21 mouse cellular contexts compared by ENCODE assay signal in the genomic region with DNA sequence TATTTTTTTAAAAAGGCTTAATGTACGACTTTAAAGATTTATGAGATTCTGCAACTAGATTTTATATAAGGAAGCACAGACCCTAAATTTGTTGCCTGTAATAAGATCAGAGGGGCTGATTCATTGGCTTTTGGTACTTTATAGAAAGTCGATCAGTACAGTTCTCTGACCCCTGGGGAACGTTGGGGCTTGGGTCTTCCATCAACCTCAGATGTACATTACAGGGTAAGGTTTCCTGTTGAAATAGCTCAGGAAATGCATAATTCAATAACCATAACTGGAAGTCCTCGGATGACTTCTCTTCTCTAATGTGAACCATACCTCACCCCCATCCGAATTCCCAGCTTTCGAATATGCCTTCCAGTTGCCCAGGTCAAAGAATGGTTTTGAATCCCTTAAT.
DNase-seq lines count a peak whose midpoint lies in the region; ATAC-seq and TF ChIP-seq lines count a peak whose summit lies in the region.
"Had no signal": no experiment of that assay in that cellular context is flagged by ENCODE, and none has a peak within 500 bp of the region (broad histone marks: within the 10 kb centered on the region; RNA-seq: fewer than 3 reads in every experiment).

No protein-coding gene starts in this region.

- ATAC-seq in intestine, embryonic 14.5 days (replicated peaks; ENCODE audit: low FRiP score, low TSS enrichment, low read depth): no peak
- no peak for ATAC-seq in intestine, postnatal 0 days
- no peak for ATAC-seq in embryonic facial prominence, embryonic 14.5 days (ENCODE audit: low read depth)
- ATAC-seq: forebrain, embryonic 13.5 days; forebrain, embryonic 15.5 days; forebrain, postnatal 0 days had no signal

- H3K9me3 ChIP-seq in intestine, embryonic 14.5 days (ENCODE audit: control insufficient read depth, low read length): no peaks in the 10 kb centered on the region
- H3K9me3 ChIP-seq in intestine, postnatal 0 days (ENCODE audit: control insufficient read depth): no peaks in the 10 kb centered on the region
- no peaks in the 10 kb centered on the region for H3K9me3 ChIP-seq in embryonic facial prominence, embryonic 14.5 days (ENCODE audit: control insufficient read depth, low read length)
- H3K9me3 ChIP-seq: embryonic facial prominence, embryonic 13.5 days; forebrain, embryonic 13.5 days; forebrain, embryonic 15.5 days had no signal

- 62% methylated on average over 6 of the region's 6 CpGs for WGBS in intestine, embryonic 14.5 days
- WGBS in intestine, postnatal 0 days: 69% methylated on average over 6 of the region's 6 CpGs
- 42% methylated on average over 6 of the region's 6 CpGs for WGBS in embryonic facial prominence, embryonic 14.5 days

- H3K27ac ChIP-seq in intestine, embryonic 14.5 days (ENCODE audit: low read depth): no peak overlapping the region
- no peak overlapping the region for H3K27ac ChIP-seq in intestine, postnatal 0 days (ENCODE audit: low read depth, low read length)
- H3K27ac ChIP-seq in embryonic facial prominence, embryonic 14.5 days (replicated peaks; ENCODE audit: low read depth, low read length): no peak overlapping the region
- H3K27ac ChIP-seq: embryonic facial prominence, embryonic 13.5 days; forebrain, embryonic 13.5 days; forebrain, embryonic 15.5 days had no signal

- 0 out of 2 replicates have a peak, but pooled peaks cover 5% of the 10 kb centered on the region for H3K4me1 ChIP-seq in intestine, embryonic 14.5 days (replicated peaks; ENCODE audit: control insufficient read depth, insufficient read depth, low read length)
- no peaks in the 10 kb centered on the region for H3K4me1 ChIP-seq in intestine, postnatal 0 days (replicated peaks; ENCODE audit: control insufficient read depth, insufficient read depth, low read length)
- H3K4me1 ChIP-seq in embryonic facial prominence, embryonic 14.5 days (ENCODE audit: control insufficient read depth, insufficient read depth, low read length): 0 out of 2 replicates have a peak, but pooled peaks cover 9% of the 10 kb centered on the region
- H3K4me1 ChIP-seq: forebrain, embryonic 13.5 days; forebrain, embryonic 15.5 days had no signal

- H3K9ac ChIP-seq in intestine, embryonic 14.5 days (ENCODE audit: low read length): no peak overlapping the region
- H3K9ac ChIP-seq in intestine, postnatal 0 days (ENCODE audit: low read depth, low read length): no peak overlapping the region
- no peak overlapping the region for H3K9ac ChIP-seq in embryonic facial prominence, embryonic 14.5 days (ENCODE audit: low read depth, low read length)
- H3K9ac ChIP-seq: embryonic facial prominence, embryonic 13.5 days; forebrain, embryonic 13.5 days; forebrain, embryonic 15.5 days; forebrain, postnatal 0 days had no signal

- no peak overlapping the region for H3K4me3 ChIP-seq in intestine, embryonic 14.5 days (ENCODE audit: low read depth, low read length)
- H3K4me3 ChIP-seq in intestine, postnatal 0 days (ENCODE audit: low read depth, low read length): no peak overlapping the region
- H3K4me3 ChIP-seq in embryonic facial prominence, embryonic 14.5 days (ENCODE audit: low read depth, low read length): no peak overlapping the region
- H3K4me3 ChIP-seq: embryonic facial prominence, embryonic 13.5 days; forebrain, embryonic 13.5 days; forebrain, embryonic 15.5 days had no signal

- no peak overlapping the region for H3K4me2 ChIP-seq in intestine, embryonic 14.5 days (ENCODE audit: low read length)
- H3K4me2 ChIP-seq in intestine, postnatal 0 days (replicated peaks; ENCODE audit: low read depth): no peak overlapping the region
- no peak overlapping the region for H3K4me2 ChIP-seq in embryonic facial prominence, embryonic 14.5 days (ENCODE audit: low read depth, low read length)
- H3K4me2 ChIP-seq: embryonic facial prominence, embryonic 13.5 days; forebrain, embryonic 13.5 days; forebrain, embryonic 15.5 days had no signal

- TF ChIP-seq CTCF in intestine, postnatal 0 days (IDR thresholded peaks at IDR 0.05; ENCODE audit: low read depth): no peak

- H3K36me3 ChIP-seq in intestine, embryonic 14.5 days (ENCODE audit: control insufficient read depth, insufficient read depth, low read length): no peaks in the 10 kb centered on the region
- no peaks in the 10 kb centered on the region for H3K36me3 ChIP-seq in intestine, postnatal 0 days (ENCODE audit: control insufficient read depth, insufficient read depth)
- H3K36me3 ChIP-seq in embryonic facial prominence, embryonic 14.5 days (ENCODE audit: control insufficient read depth, insufficient read depth, low read length): no peaks in the 10 kb centered on the region
- H3K36me3 ChIP-seq: embryonic facial prominence, embryonic 13.5 days; forebrain, embryonic 15.5 days had no signal

- peak; percentile 26 for DNase-seq in embryo, embryonic 11.5 days (ENCODE audit: low read depth, low spot score)
- no peak for DNase-seq in embryo, embryonic 10.5 days (ENCODE audit: low spot score)
- DNase-seq in intestine, embryonic 14.5 days (ENCODE audit: low spot score): peak; percentile 9
- peak; percentile 11 for DNase-seq in embryonic facial prominence, embryonic 14.5 days (ENCODE audit: low spot score)
- DNase-seq in forelimb bud, embryonic 11.5 days (ENCODE audit: low read depth, low spot score): peak; percentile 27
- DNase-seq in gastrocnemius, adult 18-20 months (ENCODE audit: low spot score): no peak
- no peak for DNase-seq in urinary bladder, postnatal 10 days (ENCODE audit: low spot score)
- DNase-seq: adrenal gland, adult 2 months; adrenal gland, postnatal 10 days; adrenal gland, postnatal 25 days; cerebellum, adult 11 months; cerebellum, adult 18-20 months; cerebellum, adult 8-10 months; cerebellum, adult 9-11 months; cerebellum, postnatal 14 days; cerebellum, postnatal 36 days; forebrain, postnatal 0 days had no signal

- no peaks in the 10 kb centered on the region for H3K27me3 ChIP-seq in intestine, embryonic 14.5 days (replicated peaks; ENCODE audit: control insufficient read depth, insufficient read depth, low read length)
- H3K27me3 ChIP-seq in intestine, postnatal 0 days (replicated peaks; ENCODE audit: control insufficient read depth, insufficient read depth, low read length): no peaks in the 10 kb centered on the region
- H3K27me3 ChIP-seq in embryonic facial prominence, embryonic 14.5 days (replicated peaks; ENCODE audit: control insufficient read depth, insufficient read depth, low read length): no peaks in the 10 kb centered on the region
- H3K27me3 ChIP-seq: embryonic facial prominence, embryonic 13.5 days; forebrain, embryonic 13.5 days; forebrain, embryonic 15.5 days had no signal

Comparison
In these comparisons a context has a peak if more than half of its experiments do, and no peak if none do; other contexts are left out.
1. DNase-seq: peak in embryo, embryonic 11.5 days (single experiment), intestine, embryonic 14.5 days (single experiment), embryonic facial prominence, embryonic 14.5 days (single experiment) and forelimb bud, embryonic 11.5 days (single experiment); none in embryo, embryonic 10.5 days (single experiment), gastrocnemius, adult 18-20 months (single experiment) and urinary bladder, postnatal 10 days (single experiment).